7 mouse cellular contexts compared by ENCODE assay signal in genomic region chr3:22076936-22077656, GRCm38 (mm10). TPM values are rescaled to one million over a fixed set of nuclear protein-coding genes. Genes with fewer than 3 reads are reported as not detected.
A peak's percentile ranks its signal among the peaks of the same experiment; 100 is the strongest.
DNase-seq lines count a peak whose midpoint lies in the region; ATAC-seq lines count a peak whose summit lies in the region.

No protein-coding gene starts in this region.

- peak overlapping the region; percentile 97 for H3K9ac ChIP-seq in forebrain, embryonic 16.5 days (replicated peaks; ENCODE audit: low read depth, low read length)
- H3K9ac ChIP-seq in limb, embryonic 12.5 days (replicated peaks) = peak overlapping the region; percentile 97
- peak overlapping the region; percentile 93 for H3K9ac ChIP-seq in midbrain, embryonic 13.5 days (replicated peaks)

- H3K36me3 ChIP-seq in forebrain, embryonic 16.5 days (ENCODE audit: control insufficient read depth, insufficient read depth) = no peaks in the 10 kb centered on the region
- peaks cover 8% of the 10 kb centered on the region; the same call in 1 of the 2 replicates for H3K36me3 ChIP-seq in limb, embryonic 12.5 days
- no peaks in the 10 kb centered on the region for H3K36me3 ChIP-seq in midbrain, embryonic 13.5 days

- no peaks in the 10 kb centered on the region for H3K9me3 ChIP-seq in forebrain, embryonic 16.5 days (ENCODE audit: control insufficient read depth, low read length)
- no peaks in the 10 kb centered on the region for H3K9me3 ChIP-seq in limb, embryonic 12.5 days
- H3K9me3 ChIP-seq in midbrain, embryonic 13.5 days = no peaks in the 10 kb centered on the region

- peak overlapping the region; percentile 67 for H3K4me2 ChIP-seq in forebrain, embryonic 16.5 days (ENCODE audit: low read length)
- H3K4me2 ChIP-seq in limb, embryonic 12.5 days = peak overlapping the region; percentile 62
- H3K4me2 ChIP-seq in midbrain, embryonic 13.5 days (replicated peaks) = peak overlapping the region; percentile 64

- H3K4me1 ChIP-seq in forebrain, embryonic 16.5 days (replicated peaks; ENCODE audit: control insufficient read depth, insufficient read depth, low read length) = peaks cover 24% of the 10 kb centered on the region
- H3K4me1 ChIP-seq in limb, embryonic 12.5 days (replicated peaks) = peaks cover 29% of the 10 kb centered on the region
- H3K4me1 ChIP-seq in midbrain, embryonic 13.5 days (replicated peaks) = peaks cover 45% of the 10 kb centered on the region

- peak; percentile 18 for ATAC-seq in activated CD4-positive, CD25-positive, alpha-beta regulatory T cell, adult 4 months
- ATAC-seq in forebrain, embryonic 16.5 days = peak; percentile 59
- ATAC-seq in limb, embryonic 12.5 days (ENCODE audit: insufficient number of reproducible peaks, insufficient read depth, low FRiP score, low TSS enrichment, low read depth) = peak; percentile 80
- peak; percentile 86 for ATAC-seq in midbrain, embryonic 13.5 days

- DNase-seq in lung, adult 18-20 months = peak; percentile 48 to 54
- no peak for DNase-seq in lung, postnatal 14 days
- peak; percentile 65 for DNase-seq in testis, postnatal 14 days (ENCODE audit: low spot score)

- peak overlapping the region; percentile 99 for H3K27ac ChIP-seq in forebrain, embryonic 16.5 days (ENCODE audit: low read length)
- H3K27ac ChIP-seq in limb, embryonic 12.5 days = peak overlapping the region; percentile 99
- H3K27ac ChIP-seq in midbrain, embryonic 13.5 days = peak overlapping the region; percentile 99

- WGBS in forebrain, embryonic 16.5 days = 1% methylated on average over 49 of the region's 64 CpGs
- 1% methylated on average over 53 of the region's 64 CpGs for WGBS in limb, embryonic 12.5 days
- 0% methylated on average over 63 of the region's 64 CpGs for WGBS in midbrain, embryonic 13.5 days

- H3K4me3 ChIP-seq in forebrain, embryonic 16.5 days (replicated peaks; ENCODE audit: low read length) = peak overlapping the region; percentile 91
- H3K4me3 ChIP-seq in limb, embryonic 12.5 days (replicated peaks) = peak overlapping the region; percentile 93
- peak overlapping the region; percentile 91 for H3K4me3 ChIP-seq in midbrain, embryonic 13.5 days (replicated peaks)

- H3K27me3 ChIP-seq in forebrain, embryonic 16.5 days (replicated peaks; ENCODE audit: control insufficient read depth, insufficient read depth, low read length) = no peaks in the 10 kb centered on the region
- H3K27me3 ChIP-seq in limb, embryonic 12.5 days = no peaks in the 10 kb centered on the region
- H3K27me3 ChIP-seq in midbrain, embryonic 13.5 days = no peaks in the 10 kb centered on the region

RNA-seq across cellular contexts. Expression of gene Tbl1xr1, which starts 0.6 kb away (rescaled TPM):
- polyA plus RNA-seq in activated CD4-positive, CD25-positive, alpha-beta regulatory T cell, adult 4 months (2017; shearing (Covaris generic)) = 10 to 100 TPM; 21.4 to 26.6 TPM
- polyA plus RNA-seq in forebrain, embryonic 16.5 days (2015; fragmentation: Nextera tagmentation; extraction: Ambion mirVana) = 20.1 and 25.1 TPM in 2 replicates
- 35.6 and 38.0 TPM in 2 replicates for polyA plus RNA-seq in limb, embryonic 12.5 days (2016; fragmentation: Nextera tagmentation; extraction: Ambion mirVana)
- 18.2 and 20.2 TPM in 2 replicates for polyA plus RNA-seq in midbrain, embryonic 13.5 days (2015; fragmentation: Nextera tagmentation; extraction: Ambion mirVana)

Comparison
In these comparisons a context has a peak if more than half of its experiments do, and no peak if none do; other contexts are left out.
1. ATAC-seq: peak in every context shown above with its lines; median percentile 86 in midbrain, embryonic 13.5 days; 80 in limb, embryonic 12.5 days; 59 in forebrain, embryonic 16.5 days; 18 in activated CD4-positive, CD25-positive, alpha-beta regulatory T cell, adult 4 months.